Mouse (Mus musculus) liver, postnatal 0 days (tissue): Measurements from ENCODE around the gene Kctd12. TPM values are rescaled to one million over a fixed set of nuclear protein-coding genes. Genes with fewer than 3 reads are reported as not detected.
A peak's percentile ranks its signal among the peaks of the same experiment; 100 is the strongest.

Experiments
- ATAC-seq: fragments of 200-750 bp; cut with Nextera tagmentation; 2 replicates; pipeline ENCODE4 v1.8.0; 2017; ENCODE audit warnings: mild to moderate bottlenecking, moderate library complexity
- DNase-seq: peaks from one replicate; pipeline ENCODE4 v3.0.0-alpha.2; 2016
- H3K27ac ChIP-seq: fragments of 300-500 bp; sonication (generic); 2 replicates; pipeline ENCODE4 v1.5.1; 2014; ENCODE audit warnings: antibody characterized with exemption, moderate library complexity, mild to moderate bottlenecking, low read depth
- H3K27me3 ChIP-seq: fragments of 300-500 bp; sonication (generic); 2 replicates; pipeline ENCODE4 v1.6.1; 2014; ENCODE audit warnings: low read length, control low read depth, mixed read lengths; ENCODE audit not compliant: insufficient read depth
- H3K36me3 ChIP-seq: fragments of 300-500 bp; sonication (generic); replicated peaks from 2 replicates; pipeline ENCODE4 v1.6.1; 2014; ENCODE audit warnings: mild to moderate bottlenecking, control low read depth, low read length, moderate library complexity, mixed read lengths; ENCODE audit not compliant: insufficient read depth
- H3K4me1 ChIP-seq: fragments of 300-500 bp; sonication (generic); 2 replicates; pipeline ENCODE4 v1.6.1; 2014; ENCODE audit warnings: antibody characterized with exemption, mild to moderate bottlenecking, control low read depth; ENCODE audit not compliant: insufficient read depth
- H3K4me2 ChIP-seq: fragments of 300-500 bp; sonication (generic); 2 replicates; pipeline ENCODE4 v1.6.1; 2014; ENCODE audit warnings: low read depth, mild to moderate bottlenecking, low read length, moderate library complexity, mixed read lengths
- H3K4me3 ChIP-seq: fragments of 300-500 bp; sonication (generic); 2 replicates; pipeline ENCODE4 v1.5.1; 2014; ENCODE audit warnings: low read depth, low read length
- H3K9ac ChIP-seq: fragments of 300-500 bp; sonication (generic); replicated peaks from 2 replicates; pipeline ENCODE4 v1.6.1; 2014; ENCODE audit warnings: mild to moderate bottlenecking, moderate library complexity
- H3K9me3 ChIP-seq: fragments of 300-500 bp; sonication (generic); 2 replicates; pipeline ENCODE4 v1.6.1; 2016; ENCODE audit warnings: mild to moderate bottlenecking, control low read depth, low read length, mixed read lengths
- CTCF ChIP-seq: sonication (generic); IDR thresholded peaks from 2 replicates; pipeline ENCODE4 v1.5.1; 2016; ENCODE audit warnings: antibody characterized with exemption, low read depth
- EP300 ChIP-seq: IDR thresholded peaks from 2 replicates; pipeline ENCODE4 v1.6.1; 2016; ENCODE audit warnings: antibody characterized with exemption, low read depth, mild to moderate bottlenecking
- WGBS: fragments of 180-500 bp; shearing (Covaris S2); extraction: QIAGEN DNeasy Blood & Tissue Kit; methylation state at CpG from one replicate; pipeline ENCODE4 v1.1.7; 2014; ENCODE audit not compliant: insufficient replicate concordance; 5-methylcytosine and 5-hydroxymethylcytosine counted together
- polyA plus RNA-seq: library from polyadenylated mRNA; unstranded; fragments of >200 nt; fragmentation: Nextera tagmentation; extraction: Ambion mirVana; gene quantifications from 2 replicates; pipeline ENCODE4 v1.2.1, GENCODE M21; 2015

Gene Kctd12
- polyA plus RNA-seq: 2.6 and 3.4 TPM in 2 replicates

GRCm38 (mm10) chr14:102982627-102983540 is at the start of gene Kctd12:
Kctd12 (minus strand) TSS chr14:102982637.
- DNase-seq (peak; percentile 89), ATAC-seq (peak; percentile 85)
- peak within 1 kb of the TSS; percentile 58 for H3K4me3 ChIP-seq
- H3K4me2 ChIP-seq: peak within 1 kb of the TSS; percentile 77
- H3K9me3 ChIP-seq: no peaks in the 10 kb centered on the region
- WGBS: under 1% methylated on average over 56 of the region's 66 CpGs
- H3K4me1 ChIP-seq: peaks cover 7% of the 10 kb centered on the region
- peak within 1 kb of the TSS; percentile 67 for H3K9ac ChIP-seq
- peaks cover 11% of the 10 kb centered on the region for H3K27me3 ChIP-seq
- no peaks in the 10 kb centered on the region for H3K36me3 ChIP-seq
- peak within 1 kb of the TSS; percentile 93 for H3K27ac ChIP-seq
- TF ChIP-seq EP300 (no peak; the same call in 1 of the 2 replicates), CTCF (peak; percentile 50; the same call in 1 of the 2 replicates)

DNA sequence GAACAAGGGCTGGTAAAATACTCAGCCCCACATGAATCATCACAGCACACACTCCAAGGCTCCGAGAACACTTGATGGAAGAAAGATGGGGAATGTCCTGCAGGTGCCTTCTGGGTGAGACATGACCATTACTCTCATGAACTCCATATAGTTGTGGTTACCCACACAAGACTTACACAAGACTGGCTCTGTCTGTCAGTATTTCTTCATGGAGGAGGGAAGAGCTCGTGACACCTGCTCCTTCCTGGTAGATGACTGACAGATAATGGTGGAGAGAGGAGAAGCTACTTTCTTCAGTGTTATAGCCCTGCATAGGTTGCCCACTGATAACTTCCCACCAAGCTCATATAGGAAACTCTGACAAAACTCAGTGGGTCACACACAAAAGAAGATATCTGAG is 46.8 kb upstream of the Kctd12 start:
- no peak for DNase-seq
- Histone ChIP-seq H3K4me3 (no peak overlapping the region), H3K4me2 (no peak overlapping the region), H3K27me3 (no peaks in the 10 kb centered on the region), H3K36me3 (no peaks in the 10 kb centered on the region), H3K27ac (no peak overlapping the region), H3K9ac (no peak overlapping the region), H3K9me3 (no peaks in the 10 kb centered on the region), H3K4me1 (no peaks in the 10 kb centered on the region)
- TF ChIP-seq CTCF (no peak), EP300 (no peak)
- no peak for ATAC-seq
- 50% methylated on average over 2 of the region's 2 CpGs for WGBS

DNA sequence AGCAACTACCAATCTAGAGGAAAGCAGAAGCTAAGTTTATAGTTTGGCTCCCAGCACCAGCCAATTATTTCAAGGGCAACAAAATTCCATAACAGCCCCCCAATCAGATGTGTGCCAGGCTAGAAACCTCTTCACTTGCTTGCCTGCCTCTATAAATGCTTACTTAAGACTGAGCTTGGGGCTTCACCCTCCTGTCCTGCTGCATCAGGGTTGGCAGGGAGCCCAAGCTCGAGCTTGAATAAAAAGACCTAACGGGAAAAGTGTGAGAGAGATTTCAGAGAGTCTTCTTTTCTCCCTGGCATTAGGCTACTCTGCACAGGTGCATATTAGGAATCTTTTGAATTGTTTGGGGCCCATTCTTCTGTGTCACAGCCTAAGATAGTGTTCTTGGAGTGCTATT is 37.6 kb upstream of the Kctd12 start:
- Histone ChIP-seq H3K4me1 (no peaks in the 10 kb centered on the region), H3K9ac (no peak overlapping the region), H3K36me3 (no peaks in the 10 kb centered on the region), H3K4me3 (no peak overlapping the region), H3K9me3 (no peaks in the 10 kb centered on the region), H3K27ac (no peak overlapping the region), H3K27me3 (no peaks in the 10 kb centered on the region), H3K4me2 (no peak overlapping the region)
- TF ChIP-seq EP300: no peak
- TF ChIP-seq CTCF: no peak
- no peak for ATAC-seq
- no peak for DNase-seq
- WGBS: 53% methylated on average over 2 of the region's 2 CpGs

GRCm38 (mm10) chr14:103017009-103017408 is 34.6 kb upstream of the Kctd12 start:
- no peak overlapping the region for H3K4me2 ChIP-seq

GRCm38 (mm10) chr14:103012563-103013150 is 30.2 kb upstream of the Kctd12 start:
- DNase-seq (peak; percentile 56), ATAC-seq (peak; percentile 60)
- Histone ChIP-seq H3K27ac (no peak overlapping the region), H3K9me3 (no peaks in the 10 kb centered on the region), H3K9ac (no peak overlapping the region), H3K4me2 (no peak overlapping the region), H3K36me3 (no peaks in the 10 kb centered on the region), H3K4me1 (0 out of 2 replicates have a peak, but pooled peaks cover 3% of the 10 kb centered on the region), H3K4me3 (no peak overlapping the region), H3K27me3 (no peaks in the 10 kb centered on the region)
- WGBS: 26% methylated on average over 4 of the region's 4 CpGs
- TF ChIP-seq EP300 (no peak), CTCF (peak; percentile 85)

More at GRCm38 (mm10) chr14:103017009-103017408, 34.6 kb upstream of the Kctd12 start:
- DNase-seq (no peak), ATAC-seq (no peak)
- no peak overlapping the region for H3K4me3 ChIP-seq
- H3K9ac ChIP-seq: no peak overlapping the region
- 34% methylated on average over 5 of the region's 5 CpGs for WGBS
- no peak overlapping the region for H3K27ac ChIP-seq
- no peaks in the 10 kb centered on the region for H3K27me3 ChIP-seq
- H3K9me3 ChIP-seq: no peaks in the 10 kb centered on the region
- H3K4me1 ChIP-seq: no peaks in the 10 kb centered on the region
- TF ChIP-seq CTCF: no peak
- TF ChIP-seq EP300: 0 out of 2 replicates have a peak, but pooled peaks have one; percentile 23
- H3K36me3 ChIP-seq: no peaks in the 10 kb centered on the region

GRCm38 (mm10) chr14:103011782-103012181 is 29.3 kb upstream of the Kctd12 start:
- peak; percentile 55 for DNase-seq
- no peak overlapping the region for H3K4me2 ChIP-seq
- no peaks in the 10 kb centered on the region for H3K27me3 ChIP-seq
- TF ChIP-seq CTCF (peak; percentile 80), EP300 (no peak)
- no peaks in the 10 kb centered on the region for H3K9me3 ChIP-seq
- 24% methylated on average over 5 of the region's 5 CpGs for WGBS
- no peaks in the 10 kb centered on the region for H3K36me3 ChIP-seq
- 0 out of 2 replicates have a peak, but pooled peaks cover 3% of the 10 kb centered on the region for H3K4me1 ChIP-seq
- ATAC-seq: no peak
- H3K27ac ChIP-seq: no peak overlapping the region
- no peak overlapping the region for H3K9ac ChIP-seq
- H3K4me3 ChIP-seq: no peak overlapping the region
